Mouse (Mus musculus): ENCODE measurements around the gene Mylip.

The Mylip gene

GRCm38 (mm10) chr13:45390962-45391853, 1.7 kb downstream of the Mylip start:
- no peak for DNase-seq (ENCODE audit: extremely low spot score)

- no peak for DNase-seq (ENCODE audit: extremely low spot score)
Measured at GRCm38 (mm10) chr13:45391854-45392454, 2.4 kb downstream of the Mylip start.

GRCm38 (mm10) chr13:45394221-45394768, 4.8 kb downstream of the Mylip start:
- no peak for DNase-seq (ENCODE audit: extremely low spot score)

- no peak for DNase-seq (ENCODE audit: extremely low spot score)
Measured at GRCm38 (mm10) chr13:45396724-45397123, 7.2 kb downstream of the Mylip start.

- DNase-seq (ENCODE audit: extremely low spot score): no peak
Measured at GRCm38 (mm10) chr13:45397240-45397639, 7.7 kb downstream of the Mylip start.

GRCm38 (mm10) chr13:45397896-45398805, 8.6 kb downstream of the Mylip start:
- DNase-seq (ENCODE audit: extremely low spot score): no peak

GRCm38 (mm10) chr13:45400700-45401099, 11.2 kb downstream of the Mylip start:
- no peak for DNase-seq (ENCODE audit: extremely low spot score)

GRCm38 (mm10) chr13:45401816-45402215, 12.3 kb downstream of the Mylip start:
- DNase-seq (ENCODE audit: extremely low spot score): no peak

- DNase-seq (ENCODE audit: extremely low spot score): no peak
Measured at GRCm38 (mm10) chr13:45402316-45403039, 12.9 kb downstream of the Mylip start.

- no peak for DNase-seq (ENCODE audit: extremely low spot score)
Measured at GRCm38 (mm10) chr13:45404269-45404668, 14.7 kb downstream of the Mylip start.

GRCm38 (mm10) chr13:45405194-45405810, 15.8 kb downstream of the Mylip start:
- no peak for DNase-seq (ENCODE audit: extremely low spot score)

- DNase-seq (ENCODE audit: extremely low spot score): no peak
Measured at GRCm38 (mm10) chr13:45406289-45406688, 16.7 kb downstream of the Mylip start.

- no peak for DNase-seq (ENCODE audit: extremely low spot score)
Measured at GRCm38 (mm10) chr13:45406703-45407102, 17.2 kb downstream of the Mylip start.

GRCm38 (mm10) chr13:45410936-45411335, 21.4 kb downstream of the Mylip start:
- DNase-seq (ENCODE audit: extremely low spot score): no peak

- DNase-seq (ENCODE audit: extremely low spot score): no peak
Measured at GRCm38 (mm10) chr13:45413066-45413465, 23.5 kb downstream of the Mylip start.

- no peak for DNase-seq (ENCODE audit: extremely low spot score)
Measured at GRCm38 (mm10) chr13:45414031-45414430, 24.5 kb downstream of the Mylip start.

- DNase-seq (ENCODE audit: extremely low spot score): no peak
Measured at GRCm38 (mm10) chr13:45416621-45417057, 27.1 kb downstream of the Mylip start.

GRCm38 (mm10) chr13:45418986-45419385, 29.4 kb downstream of the Mylip start:
- no peak for DNase-seq (ENCODE audit: extremely low spot score)

GRCm38 (mm10) chr13:45422251-45422650, 32.7 kb downstream of the Mylip start:
- DNase-seq (ENCODE audit: extremely low spot score): no peak

- no peak for DNase-seq (ENCODE audit: extremely low spot score)
Measured at GRCm38 (mm10) chr13:45422709-45423108, 33.2 kb downstream of the Mylip start.

GRCm38 (mm10) chr13:45423905-45424304, 34.4 kb downstream of the Mylip start:
- DNase-seq (ENCODE audit: extremely low spot score): no peak
